Mouse (Mus musculus) heart, embryonic 16.5 days (tissue): ENCODE data around the gene Prdm9. TPM values are rescaled to one million over a fixed set of nuclear protein-coding genes. Genes with fewer than 3 reads are reported as not detected.
A peak's percentile ranks its signal among the peaks of the same experiment; 100 is the strongest.

Source experiments
- ATAC-seq: fragments of 200-750 bp; cut with Nextera tagmentation; replicated peaks from 2 replicates; pipeline ENCODE4 v1.8.0; 2017; ENCODE audit warnings: moderate number of reproducible peaks; ENCODE audit not compliant: insufficient read depth, low FRiP score; ENCODE audit errors: extremely low read depth
- H3K27ac ChIP-seq: fragments of 300-500 bp; sonication (generic); 2 replicates; pipeline ENCODE4 v1.5.1; 2014; ENCODE audit warnings: mild to moderate bottlenecking, low read length, control low read depth, moderate library complexity
- H3K27me3 ChIP-seq: fragments of 300-500 bp; sonication (generic); 2 replicates; pipeline ENCODE4 v1.6.1; 2014; ENCODE audit warnings: low read length, mixed read lengths; ENCODE audit not compliant: control insufficient read depth, insufficient read depth
- H3K36me3 ChIP-seq: fragments of 300-500 bp; sonication (generic); 2 replicates; pipeline ENCODE4 v1.6.1; 2014; ENCODE audit not compliant: control insufficient read depth, insufficient read depth
- H3K4me1 ChIP-seq: fragments of 300-500 bp; sonication (generic); 2 replicates; pipeline ENCODE4 v1.6.1; 2014; ENCODE audit warnings: low read length, mixed read lengths; ENCODE audit not compliant: control insufficient read depth, insufficient read depth
- H3K4me2 ChIP-seq: fragments of 300-500 bp; sonication (generic); 2 replicates; pipeline ENCODE4 v1.6.1; 2014; ENCODE audit warnings: low read depth, mild to moderate bottlenecking, control low read depth, low read length
- H3K4me3 ChIP-seq: fragments of 300-500 bp; sonication (generic); 2 replicates; pipeline ENCODE4 v1.5.1; 2014; ENCODE audit warnings: mild to moderate bottlenecking, control low read depth, low read length
- H3K9ac ChIP-seq: fragments of 300-500 bp; sonication (generic); 2 replicates; pipeline ENCODE4 v1.6.1; 2014; ENCODE audit warnings: low read length, control low read depth
- H3K9me3 ChIP-seq: fragments of 300-500 bp; sonication (generic); replicated peaks from 2 replicates; pipeline ENCODE4 v1.6.1; 2016; ENCODE audit warnings: low read length; ENCODE audit not compliant: control insufficient read depth
- WGBS: fragments of 180-500 bp; shearing (Covaris S2); extraction: QIAGEN DNeasy Blood & Tissue Kit; methylation state at CpG from one replicate; pipeline ENCODE4 v1.1.7; 2014; 5-methylcytosine and 5-hydroxymethylcytosine counted together
- polyA plus RNA-seq: library from polyadenylated mRNA; unstranded; fragments of >200 nt; fragmentation: Nextera tagmentation; extraction: Ambion mirVana; gene quantifications from 2 replicates; pipeline ENCODE4 v1.2.1, GENCODE M21; 2015

The Prdm9 gene
- polyA plus RNA-seq, 1 experiment from 2014 or later = 1.7 TPM

DNA sequence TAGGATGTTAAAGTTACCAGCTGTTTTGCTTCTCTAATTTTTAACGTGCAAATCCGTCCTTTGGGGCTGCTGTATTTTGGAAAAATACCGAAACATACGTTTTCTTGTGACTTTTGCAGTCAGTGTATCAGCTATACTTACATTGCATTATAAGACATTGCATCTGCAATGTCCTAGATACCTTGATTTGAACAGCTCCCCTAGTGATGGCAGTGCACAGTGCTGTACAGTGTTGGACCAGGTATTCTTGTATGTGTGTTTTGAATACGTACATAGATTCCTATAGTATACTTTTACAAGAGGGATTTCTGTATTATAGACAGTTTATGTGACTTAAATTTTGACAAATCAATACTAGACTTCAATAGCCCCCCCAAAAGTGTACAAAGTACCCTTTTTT is 46.0 kb downstream of the Prdm9 start:
- WGBS = 89% methylated on average over 5 of the region's 5 CpGs
- no peaks in the 10 kb centered on the region for H3K4me1 ChIP-seq
- H3K4me3 ChIP-seq = no peak overlapping the region
- H3K9me3 ChIP-seq = no peaks in the 10 kb centered on the region
- no peak overlapping the region for H3K4me2 ChIP-seq
- no peak for ATAC-seq
- peaks cover 57% of the 10 kb centered on the region for H3K36me3 ChIP-seq
- no peak overlapping the region for H3K27ac ChIP-seq
- no peaks in the 10 kb centered on the region for H3K27me3 ChIP-seq
- H3K9ac ChIP-seq = no peak overlapping the region

GRCm38 (mm10) chr17:15517776-15518175 is 46.4 kb downstream of the Prdm9 start:
- no peaks in the 10 kb centered on the region for H3K9me3 ChIP-seq
- no peak overlapping the region for H3K27ac ChIP-seq
- H3K4me1 ChIP-seq = no peaks in the 10 kb centered on the region
- H3K36me3 ChIP-seq = peaks cover 53% of the 10 kb centered on the region
- ATAC-seq = 0 out of 2 replicates have a peak, but pooled peaks have one; percentile 28
- WGBS = 45% methylated on average over 5 of the region's 5 CpGs
- no peak overlapping the region for H3K4me3 ChIP-seq
- no peak overlapping the region for H3K4me2 ChIP-seq
- no peak overlapping the region for H3K9ac ChIP-seq
- H3K27me3 ChIP-seq = no peaks in the 10 kb centered on the region

DNA sequence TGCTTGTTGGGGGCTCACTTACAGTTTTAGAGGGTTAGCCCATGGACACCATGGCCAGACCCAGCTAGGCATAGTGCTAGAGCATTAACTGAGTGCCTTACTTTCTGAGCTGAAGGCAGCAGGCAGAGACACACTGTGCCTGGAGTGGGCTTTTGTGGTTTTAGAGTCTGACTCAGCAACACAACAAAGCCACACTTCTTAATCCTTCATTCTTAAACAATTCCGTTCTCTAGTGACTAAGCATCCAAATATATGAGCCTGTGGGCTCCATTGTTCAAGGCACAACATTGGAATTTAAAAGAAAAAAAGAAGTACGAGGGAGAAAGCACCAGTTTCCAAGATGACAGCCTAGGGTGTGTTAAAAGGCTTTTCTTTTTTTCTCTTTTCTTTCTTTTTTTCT is 53.5 kb downstream of the Prdm9 start:
- no peak overlapping the region for H3K4me3 ChIP-seq
- H3K4me1 ChIP-seq = no peaks in the 10 kb centered on the region
- WGBS = 100% methylated on average over 2 of the region's 2 CpGs
- no peaks in the 10 kb centered on the region; the same call in 1 of the 2 replicates for H3K9me3 ChIP-seq
- H3K4me2 ChIP-seq = no peak overlapping the region
- no peak for ATAC-seq
- no peak overlapping the region for H3K27ac ChIP-seq
- H3K36me3 ChIP-seq = peaks cover 75% of the 10 kb centered on the region
- H3K9ac ChIP-seq = no peak overlapping the region
- no peaks in the 10 kb centered on the region for H3K27me3 ChIP-seq

DNA sequence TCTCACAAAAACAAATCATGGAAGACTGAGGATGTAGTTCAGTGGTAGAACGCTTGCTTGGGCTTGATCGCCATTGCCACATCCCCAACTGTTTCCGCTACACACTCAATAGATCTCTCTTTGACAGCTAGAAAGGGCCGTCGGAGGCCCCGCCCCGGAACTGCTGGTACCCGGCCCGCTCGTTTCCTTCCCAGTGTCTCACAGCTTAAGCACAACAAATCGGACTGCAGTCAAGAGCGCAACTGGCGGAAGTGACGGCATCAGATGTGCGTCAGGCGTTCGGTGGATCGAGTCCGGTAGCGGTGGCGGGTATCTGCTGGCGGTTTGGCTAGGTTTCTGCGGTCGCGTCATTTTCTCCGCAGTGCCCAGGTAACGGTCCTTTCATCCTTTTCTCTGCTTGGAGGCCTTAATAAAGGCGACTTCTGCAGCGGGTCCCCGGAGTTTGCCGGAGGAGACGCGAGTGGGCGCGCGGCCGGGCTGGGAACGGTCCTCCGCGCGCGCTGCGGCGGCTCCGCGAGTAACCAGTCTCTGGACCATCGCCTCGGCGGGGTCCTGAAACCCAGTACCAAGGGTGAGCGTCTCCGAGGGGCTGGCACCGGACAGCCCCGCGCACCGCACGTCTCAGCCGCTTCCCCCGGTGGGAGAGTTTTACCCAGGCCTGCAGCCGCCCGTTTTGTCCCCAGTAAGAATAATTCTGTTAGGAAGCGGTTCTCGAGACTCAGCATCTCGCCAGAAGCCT is 64.3 kb downstream of the Prdm9 start, which contains the start of the genes Psmb1 and Tbp:
Gene Psmb1 (minus strand): TSS at position 96 of the 739 bp plus-strand sequence.
Gene Tbp (plus strand): TSS at position 233 of the 739 bp plus-strand sequence.
- Histone ChIP-seq H3K4me3 (peak within 1 kb of the TSS; percentile 98), H3K9ac (peak within 1 kb of the TSS; percentile 92), H3K9me3 (no peaks in the 10 kb centered on the region), H3K36me3 (peaks cover 14% of the 10 kb centered on the region), H3K4me1 (peaks cover 32% of the 10 kb centered on the region), H3K27me3 (no peaks in the 10 kb centered on the region), H3K27ac (peak within 1 kb of the TSS; percentile 87), H3K4me2 (peak within 1 kb of the TSS; percentile 81)
- peak; percentile 90 for ATAC-seq
- under 1% methylated on average over 63 of the region's 63 CpGs for WGBS

- peak overlapping the region; percentile 81 for H3K4me2 ChIP-seq
- no peaks in the 10 kb centered on the region for H3K27me3 ChIP-seq
- ATAC-seq = no peak
- H3K27ac ChIP-seq = peak overlapping the region; percentile 87
- peaks cover 32% of the 10 kb centered on the region for H3K4me1 ChIP-seq
- H3K4me3 ChIP-seq = peak overlapping the region; percentile 98
- H3K36me3 ChIP-seq = peaks cover 9% of the 10 kb centered on the region
- peak overlapping the region; percentile 84 for H3K9ac ChIP-seq
- 40% methylated on average over 7 of the region's 7 CpGs for WGBS
- no peaks in the 10 kb centered on the region for H3K9me3 ChIP-seq
These were observed 65.4 kb downstream of the Prdm9 start for GRCm38 (mm10) chr17:15498753-15499113.

DNA sequence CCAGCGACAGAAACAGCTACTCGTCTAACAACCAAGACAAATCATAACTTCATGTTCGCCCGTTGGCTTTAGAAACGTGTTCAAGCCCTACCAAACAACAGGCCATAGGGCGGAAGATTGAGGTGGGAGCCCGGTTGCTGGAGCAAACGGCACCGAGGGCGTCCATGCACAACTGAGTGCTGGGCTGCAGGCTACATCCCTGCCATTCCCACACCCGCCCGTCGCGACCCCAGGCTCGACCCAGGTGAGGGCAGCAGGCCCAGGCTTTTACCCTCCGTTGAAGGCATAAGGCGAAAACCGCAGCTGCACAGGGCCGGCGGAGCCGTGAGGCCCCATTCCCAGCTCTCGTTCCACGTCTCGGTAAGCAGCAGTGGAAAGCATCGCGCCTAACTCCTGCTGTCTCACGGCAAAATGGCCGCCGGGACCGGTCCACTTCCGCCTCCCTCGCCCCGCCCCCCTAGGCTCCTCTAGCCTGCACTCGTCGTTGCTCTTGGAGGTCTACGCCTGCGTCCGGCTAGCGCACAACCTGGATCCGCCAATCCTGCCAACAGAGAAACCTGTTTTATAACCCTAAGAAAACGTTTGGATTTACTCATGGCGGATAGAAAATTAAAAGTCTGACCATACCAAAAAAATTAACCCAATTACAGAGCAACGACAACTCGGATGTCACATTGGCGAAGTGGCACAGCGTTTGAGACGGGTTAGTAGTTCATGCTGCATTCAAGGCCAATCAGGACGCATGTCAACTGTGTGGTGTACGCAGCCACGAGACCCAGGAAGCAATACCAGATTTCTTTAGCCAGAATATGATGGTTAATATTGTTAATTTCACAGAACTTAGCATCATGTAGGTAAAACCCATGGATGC is 66.0 kb downstream of the Prdm9 start:
- Histone ChIP-seq H3K27ac (peak overlapping the region; percentile 87), H3K4me3 (peak overlapping the region; percentile 75), H3K9me3 (no peaks in the 10 kb centered on the region), H3K4me2 (peak overlapping the region; percentile 81), H3K27me3 (no peaks in the 10 kb centered on the region), H3K36me3 (peaks cover 11% of the 10 kb centered on the region), H3K9ac (peak overlapping the region; percentile 84), H3K4me1 (peaks cover 32% of the 10 kb centered on the region)
- WGBS = under 1% methylated on average over 50 of the region's 50 CpGs
- ATAC-seq = peak; percentile 94

Other genes starting within 250 kb of the Prdm9 start
- 4.3 and 5.6 TPM in 2 replicates for gene Dll1, start 187.5 kb downstream of the Prdm9 start, polyA plus RNA-seq
- gene Fam120b, start 168.2 kb downstream of the Prdm9 start, polyA plus RNA-seq = 16.6 and 18.1 TPM in 2 replicates
- gene Psmb1, start 64.6 kb downstream of the Prdm9 start, polyA plus RNA-seq = 180 and 200 TPM in 2 replicates
- 25.2 and 27.3 TPM in 2 replicates for gene Tbp, start 64.5 kb downstream of the Prdm9 start, polyA plus RNA-seq
- gene Pdcd2, start 37.1 kb downstream of the Prdm9 start, polyA plus RNA-seq = 23.8 and 35.1 TPM in 2 replicates
- 14.7 TPM in 2 replicates for gene Chd1, start 140.6 kb upstream of the Prdm9 start, polyA plus RNA-seq